Mouse (Mus musculus) liver, adult 2 months (tissue): Measurements from ENCODE around the gene Adamts6. TPM values are rescaled to one million over a fixed set of nuclear protein-coding genes. Genes with fewer than 3 reads are reported as not detected.

Experiments
- DNase-seq: peaks from one replicate; pipeline ENCODE4 v3.0.0-alpha.2; 2011; ENCODE audit warnings: low read depth, low spot score; ENCODE audit errors: extremely low read depth
- H3K27ac ChIP-seq: fragments of 200-500 bp; replicated peaks from 2 replicates; pipeline ENCODE4 v1.5.1; 2012; ENCODE audit warnings: low read depth, mild to moderate bottlenecking, control low read depth, inconsistent platforms, low read length; ENCODE audit not compliant: insufficient read depth
- H3K27me3 ChIP-seq: fragments of 200-500 bp; 2 replicates; pipeline ENCODE4 v1.6.1; 2012; ENCODE audit warnings: mild to moderate bottlenecking, moderate library complexity, low read length, inconsistent platforms; ENCODE audit not compliant: control insufficient read depth, insufficient read depth
- H3K36me3 ChIP-seq: fragments of 200-500 bp; 2 replicates; pipeline ENCODE4 v1.6.1; 2012; ENCODE audit warnings: low read length, inconsistent platforms; ENCODE audit not compliant: control insufficient read depth, insufficient read depth
- H3K4me1 ChIP-seq: fragments of 200-500 bp; 2 replicates; pipeline ENCODE4 v1.6.1; 2011; ENCODE audit warnings: low read length; ENCODE audit not compliant: control insufficient read depth, insufficient read depth
- H3K4me3 ChIP-seq: fragments of 200-500 bp; 2 replicates; pipeline ENCODE4 v1.5.1; 2011; ENCODE audit warnings: low read depth, mild to moderate bottlenecking, control low read depth, low read length, moderate library complexity; ENCODE audit not compliant: insufficient read depth
- H3K79me2 ChIP-seq: fragments of 200-500 bp; 2 replicates; pipeline ENCODE4 v1.6.1; 2012; ENCODE audit warnings: inconsistent platforms, mild to moderate bottlenecking, low read length, moderate library complexity; ENCODE audit not compliant: control insufficient read depth, insufficient read depth
- H3K9ac ChIP-seq: fragments of 200-500 bp; 2 replicates; pipeline ENCODE4 v1.6.1; 2012; ENCODE audit warnings: low read depth, mild to moderate bottlenecking, control low read depth, inconsistent platforms, low read length
- CTCF ChIP-seq: fragments of 200-500 bp; IDR thresholded peaks from 2 replicates; pipeline ENCODE4 v1.5.1; 2011; ENCODE audit warnings: low read depth, low read length, control low read depth
- POLR2A ChIP-seq: fragments of 200-500 bp; IDR thresholded peaks from 2 replicates; pipeline ENCODE4 v1.6.1; 2011; ENCODE audit warnings: low read length, control low read depth; ENCODE audit not compliant: insufficient read depth; ENCODE audit errors: extremely low read depth
- WGBS: fragments of 180-500 bp; shearing (Covaris S2); methylation state at CpG from one replicate; pipeline ENCODE4 v1.1.7; 2018; 5-methylcytosine and 5-hydroxymethylcytosine counted together
- polyA plus RNA-seq: library from polyadenylated mRNA; depleted of rRNA; stranded (reverse); fragments of >200 nt; gene quantifications from 2 replicates; pipeline ENCODE4 v1.2.3, GENCODE M21; 2012
- total RNA-seq: library from RNA; depleted of rRNA; stranded (reverse); fragments of >200 nt; gene quantifications from 2 replicates; pipeline ENCODE4 v1.2.3, GENCODE M21; 2014

The Adamts6 gene
- total and polyA plus RNA-seq, 2 experiments = 0.75 to 2.1 TPM

DNA sequence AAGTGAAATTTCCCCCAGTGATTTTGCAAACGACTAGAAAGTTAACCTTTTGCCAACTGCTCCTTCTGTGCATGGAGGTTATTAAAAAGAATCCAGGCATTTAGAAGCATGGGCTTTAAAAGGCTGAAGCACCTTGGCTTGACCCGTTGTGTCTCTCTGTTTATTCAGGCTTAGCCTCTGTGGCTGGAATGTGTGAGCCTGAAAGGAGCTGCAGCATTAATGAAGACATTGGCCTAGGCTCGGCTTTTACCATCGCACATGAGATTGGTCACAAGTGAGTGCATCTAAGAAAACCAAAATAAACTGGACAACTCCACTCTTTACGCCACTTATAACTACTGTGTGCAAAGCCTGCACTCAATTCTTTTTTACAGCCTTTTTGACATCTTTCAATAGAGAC is 65.0 kb downstream of the Adamts6 start:
- Histone ChIP-seq H3K79me2 (no peaks in the 10 kb centered on the region), H3K27me3 (no peaks in the 10 kb centered on the region), H3K4me3 (no peak overlapping the region), H3K9ac (no peak overlapping the region), H3K36me3 (no peaks in the 10 kb centered on the region), H3K4me1 (no peaks in the 10 kb centered on the region), H3K27ac (no peak overlapping the region)
- TF ChIP-seq CTCF = no peak
- no peak for TF ChIP-seq POLR2A
- WGBS = 75% methylated on average over 5 of the region's 5 CpGs
- DNase-seq = no peak

DNA sequence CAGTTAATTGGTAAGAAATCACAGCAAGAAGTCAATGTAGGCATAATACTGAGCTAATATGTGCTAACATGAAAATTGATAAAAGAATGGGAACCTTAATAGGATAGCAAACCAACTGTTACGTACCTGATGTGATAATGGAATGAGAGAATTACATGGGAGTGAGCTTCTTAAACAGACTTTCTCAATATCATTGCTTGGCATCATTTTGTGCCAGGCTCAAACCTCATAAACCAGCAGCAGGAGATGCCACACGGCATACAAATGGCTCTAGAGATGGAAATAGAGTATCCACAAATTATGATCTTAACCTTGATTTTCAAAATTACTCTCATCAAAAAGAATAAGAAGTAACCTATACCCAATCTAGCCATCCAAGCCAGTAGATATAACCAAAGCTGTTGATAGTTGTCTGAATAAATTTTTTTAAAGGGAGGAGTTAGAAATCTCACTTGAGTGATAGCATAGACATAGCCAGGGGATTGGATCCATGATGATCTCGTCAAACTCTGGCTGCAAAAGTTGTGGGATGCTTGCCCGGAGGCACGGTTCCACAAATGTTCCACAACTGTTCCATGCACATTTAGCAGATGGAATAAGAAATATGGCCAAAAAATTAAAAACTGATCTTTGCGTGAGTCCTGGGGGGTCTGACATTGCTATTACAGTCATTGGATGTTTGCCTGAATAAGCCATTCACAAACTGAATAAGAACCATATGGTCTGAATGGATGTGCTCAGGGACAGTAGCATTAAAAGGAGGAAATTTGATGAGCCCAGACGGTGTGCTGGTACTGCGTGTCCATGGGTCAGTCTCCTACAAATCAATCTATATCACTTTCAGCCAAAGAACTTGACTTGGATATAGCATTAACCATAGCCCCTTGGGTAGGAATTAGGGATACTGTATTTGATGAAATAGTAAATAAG is 106.1 kb downstream of the Adamts6 start:
- DNase-seq = no peak

DNA sequence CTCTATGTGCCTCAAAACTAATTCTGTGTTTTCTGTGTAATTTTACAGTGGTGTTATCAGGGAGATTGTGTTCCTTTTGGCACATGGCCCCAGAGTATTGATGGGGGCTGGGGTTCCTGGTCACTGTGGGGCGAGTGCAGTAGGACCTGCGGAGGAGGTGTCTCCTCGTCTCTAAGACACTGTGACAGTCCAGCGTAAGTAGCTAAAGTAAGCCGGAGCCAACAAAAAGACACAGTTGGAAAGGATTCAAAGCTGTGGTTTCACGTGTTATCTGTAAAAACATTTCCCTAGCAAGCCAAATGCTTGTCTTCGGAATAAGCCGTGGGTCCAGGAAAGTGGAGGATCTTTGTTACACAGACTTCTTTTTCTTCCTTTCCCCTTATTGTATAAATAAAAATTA is 110.2 kb downstream of the Adamts6 start:
- Histone ChIP-seq H3K4me3 (no peak overlapping the region), H3K9ac (no peak overlapping the region), H3K79me2 (no peaks in the 10 kb centered on the region), H3K27me3 (no peaks in the 10 kb centered on the region), H3K36me3 (no peaks in the 10 kb centered on the region), H3K4me1 (no peaks in the 10 kb centered on the region), H3K27ac (no peak overlapping the region)
- WGBS = 64% methylated on average over 8 of the region's 8 CpGs
- TF ChIP-seq POLR2A = no peak
- DNase-seq = peak; percentile 53

More for the DNA sequence above, 106.1 kb downstream of the Adamts6 start:
- H3K36me3 ChIP-seq = no peaks in the 10 kb centered on the region
- TF ChIP-seq POLR2A = no peak
- no peak for TF ChIP-seq CTCF
- H3K9ac ChIP-seq = no peak overlapping the region
- no peaks in the 10 kb centered on the region for H3K27me3 ChIP-seq
- H3K79me2 ChIP-seq = no peaks in the 10 kb centered on the region
- no peaks in the 10 kb centered on the region for H3K4me1 ChIP-seq
- H3K4me3 ChIP-seq = no peak overlapping the region
- no peak overlapping the region for H3K27ac ChIP-seq
- 96% methylated on average over 8 of the region's 8 CpGs for WGBS

DNA sequence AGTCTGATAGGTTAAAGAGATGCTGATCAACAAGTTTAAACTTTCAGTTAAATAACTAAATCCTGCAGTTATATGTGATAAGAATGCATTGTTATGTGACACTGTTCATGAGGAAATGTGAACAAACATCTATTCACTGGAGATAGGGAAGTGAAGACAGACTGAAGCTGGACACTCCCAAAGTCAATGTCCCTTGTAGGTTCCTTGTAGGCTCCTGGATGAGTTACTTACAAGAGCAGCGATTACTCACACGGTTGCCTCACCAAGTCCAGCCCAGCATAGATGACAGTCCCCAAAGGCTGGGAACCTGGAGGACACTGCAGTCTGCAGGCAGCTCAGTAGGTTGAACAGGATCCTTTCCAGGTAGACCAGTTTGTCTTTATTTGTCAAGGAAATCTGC is 145.1 kb downstream of the Adamts6 start:
- no peak for TF ChIP-seq POLR2A
- TF ChIP-seq CTCF = no peak
- Histone ChIP-seq H3K4me3 (no peak overlapping the region), H3K27ac (no peak overlapping the region), H3K9ac (no peak overlapping the region), H3K36me3 (no peaks in the 10 kb centered on the region), H3K27me3 (no peaks in the 10 kb centered on the region), H3K79me2 (no peaks in the 10 kb centered on the region), H3K4me1 (no peaks in the 10 kb centered on the region)
- DNase-seq = no peak
- 91% methylated on average over 2 of the region's 2 CpGs for WGBS

DNA sequence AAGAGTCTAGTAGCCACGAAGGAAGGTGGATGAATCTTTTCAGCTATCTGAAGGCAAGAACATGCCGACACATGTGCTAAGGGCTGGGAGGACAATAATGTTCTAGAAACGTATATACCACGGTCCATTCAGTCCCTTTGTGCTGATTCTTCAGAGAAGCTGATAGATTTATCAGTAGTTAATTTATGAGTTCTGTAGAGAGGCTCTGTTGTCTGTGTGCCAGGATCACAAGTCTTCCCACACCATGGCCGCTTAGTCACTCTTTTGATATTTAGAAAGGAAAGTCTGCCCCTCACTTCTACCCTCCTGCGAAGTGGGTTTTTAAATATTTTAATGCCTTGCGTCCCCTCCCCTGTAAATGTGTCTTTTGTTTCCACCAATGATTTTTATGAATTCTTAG is 154.9 kb downstream of the Adamts6 start:
- no peaks in the 10 kb centered on the region for H3K27me3 ChIP-seq
- no peak overlapping the region for H3K4me3 ChIP-seq
- no peak overlapping the region for H3K9ac ChIP-seq
- TF ChIP-seq CTCF (no peak), POLR2A (no peak)
- 90% methylated on average over 7 of the region's 7 CpGs for WGBS
- no peaks in the 10 kb centered on the region for H3K79me2 ChIP-seq
- peaks cover under 1% of the 10 kb centered on the region; the same call in 1 of the 2 replicates for H3K36me3 ChIP-seq
- no peak overlapping the region for H3K27ac ChIP-seq
- DNase-seq = no peak
- H3K4me1 ChIP-seq = no peaks in the 10 kb centered on the region

DNA sequence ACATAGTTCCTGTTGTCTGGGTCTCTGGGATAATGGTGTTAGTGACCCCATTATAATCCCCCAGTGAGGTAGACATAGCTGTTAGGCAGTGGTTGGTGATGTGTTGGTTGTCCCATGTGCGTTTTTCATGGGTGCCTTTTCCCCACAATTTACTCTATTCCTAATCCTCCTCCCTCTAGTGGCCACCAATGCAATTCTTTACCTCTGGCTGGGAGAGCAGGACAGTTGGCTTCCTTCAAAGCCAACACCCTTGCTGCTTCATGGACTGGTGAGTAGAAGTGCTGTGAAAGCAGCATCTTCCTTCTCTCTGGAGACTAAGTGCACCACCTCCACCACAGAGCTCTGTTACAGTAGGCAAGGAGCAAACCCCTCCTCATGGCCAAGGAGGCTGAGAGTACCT is 157.8 kb downstream of the Adamts6 start:
- no peak overlapping the region for H3K27ac ChIP-seq
- no peak overlapping the region for H3K9ac ChIP-seq
- H3K36me3 ChIP-seq = peaks cover 2% of the 10 kb centered on the region; the same call in 1 of the 2 replicates
- 69% methylated on average over 1 of the region's 1 CpGs for WGBS
- H3K4me1 ChIP-seq = no peaks in the 10 kb centered on the region
- H3K4me3 ChIP-seq = no peak overlapping the region
- H3K27me3 ChIP-seq = no peaks in the 10 kb centered on the region
- no peak for DNase-seq
- TF ChIP-seq POLR2A (no peak), CTCF (no peak)
- H3K79me2 ChIP-seq = no peaks in the 10 kb centered on the region
